Mouse (Mus musculus) cerebellum, postnatal 10 days (tissue): Measurements from ENCODE around the gene L3mbtl3.
A peak's percentile ranks its signal among the peaks of the same experiment; 100 is the strongest.

ENCODE experiments used
- DNase-seq, 2 experiments: peaks; one replicate each; pipeline ENCODE4 v3.0.0; 2021; ENCODE audit warnings: mixed read lengths in 2 of 2

The L3mbtl3 gene

GRCm38 (mm10) chr10:26333966-26334365, 41.8 kb downstream of the L3mbtl3 start:
- DNase-seq = no peak

GRCm38 (mm10) chr10:26332781-26333180, 43.0 kb downstream of the L3mbtl3 start:
- no peak for DNase-seq

GRCm38 (mm10) chr10:26328843-26329242, 46.9 kb downstream of the L3mbtl3 start:
- no peak for DNase-seq

GRCm38 (mm10) chr10:26327691-26328542, 47.9 kb downstream of the L3mbtl3 start:
- DNase-seq = peak; percentile 3 to 7

- DNase-seq = no peak
Measured at GRCm38 (mm10) chr10:26327291-26327690, 48.5 kb downstream of the L3mbtl3 start.

- no peak for DNase-seq
Measured at GRCm38 (mm10) chr10:26325320-26325719, 50.5 kb downstream of the L3mbtl3 start.

- DNase-seq = no peak
Measured at GRCm38 (mm10) chr10:26322344-26323051, 53.3 kb downstream of the L3mbtl3 start.

- no peak for DNase-seq
Measured at GRCm38 (mm10) chr10:26320679-26321078, 55.1 kb downstream of the L3mbtl3 start.

GRCm38 (mm10) chr10:26314327-26314726, 61.4 kb downstream of the L3mbtl3 start:
- DNase-seq = no peak

- DNase-seq = no peak
Measured at GRCm38 (mm10) chr10:26303485-26303884, 72.3 kb downstream of the L3mbtl3 start.

- no peak for DNase-seq
Measured at GRCm38 (mm10) chr10:26302336-26302735, 73.4 kb downstream of the L3mbtl3 start.

GRCm38 (mm10) chr10:26297626-26298025, 78.1 kb downstream of the L3mbtl3 start:
- DNase-seq = peak; percentile 9 to 12

- DNase-seq = peak; percentile 64 to 67
Measured at GRCm38 (mm10) chr10:26297200-26297599, 78.6 kb downstream of the L3mbtl3 start.

GRCm38 (mm10) chr10:26287136-26287535, 88.6 kb downstream of the L3mbtl3 start:
- no peak for DNase-seq

GRCm38 (mm10) chr10:26280009-26280408, 95.8 kb downstream of the L3mbtl3 start:
- DNase-seq = peak; percentile 23 to 25

- no peak for DNase-seq
Measured at GRCm38 (mm10) chr10:26275414-26275813, 100.4 kb downstream of the L3mbtl3 start.

- no peak for DNase-seq
Measured at GRCm38 (mm10) chr10:26263744-26264459, 111.9 kb downstream of the L3mbtl3 start.

GRCm38 (mm10) chr10:26259908-26260307, 115.9 kb downstream of the L3mbtl3 start:
- DNase-seq = peak in 1 of 2 experiments; percentile 16

GRCm38 (mm10) chr10:26249426-26250165, 126.2 kb downstream of the L3mbtl3 start:
- peak in 1 of 2 experiments; percentile 4 for DNase-seq

GRCm38 (mm10) chr10:26244466-26244865, 131.3 kb downstream of the L3mbtl3 start:
- DNase-seq = no peak

GRCm38 (mm10) chr10:26243203-26243602, 132.6 kb downstream of the L3mbtl3 start:
- DNase-seq = no peak

GRCm38 (mm10) chr10:26239090-26239489, 136.7 kb downstream of the L3mbtl3 start:
- DNase-seq = no peak
